Mouse (Mus musculus) right cerebral cortex, adult 2 months (tissue): ENCODE measurements around the gene Eif4g3.
"Not testable (repeated sequence)": the region's sequence is repeated elsewhere in the genome, so short reads cannot be mapped to it uniquely, and the experiment has no call there.

Experiments
- DNase-seq, 2 experiments: peaks; one replicate each; pipeline ENCODE4 v3.0.0; 2021 to 2022; ENCODE audit warnings: low spot score in 2 of 2

Gene Eif4g3

GRCm38 (mm10) chr4:138022761-138023160 lies 29.9 kb downstream of the Eif4g3 start:
- no peak for DNase-seq

- DNase-seq, result no peak
Observed at GRCm38 (mm10) chr4:138023403-138024100, 30.7 kb downstream of the Eif4g3 start.

- no peak for DNase-seq
Observed at GRCm38 (mm10) chr4:138029168-138029567, 36.3 kb downstream of the Eif4g3 start.

- DNase-seq, result no peak
Observed at GRCm38 (mm10) chr4:138031828-138032227, 39.0 kb downstream of the Eif4g3 start.

- DNase-seq, result no peak
Observed at GRCm38 (mm10) chr4:138033871-138034270, 41.0 kb downstream of the Eif4g3 start.

- DNase-seq, result no peak
Observed at GRCm38 (mm10) chr4:138035435-138036120, 42.8 kb downstream of the Eif4g3 start.

GRCm38 (mm10) chr4:138037110-138037509 lies 44.3 kb downstream of the Eif4g3 start:
- no peak for DNase-seq

GRCm38 (mm10) chr4:138037896-138038295 lies 45.1 kb downstream of the Eif4g3 start:
- DNase-seq, result no peak

GRCm38 (mm10) chr4:138038365-138039274 lies 45.8 kb downstream of the Eif4g3 start:
- DNase-seq, result no peak

GRCm38 (mm10) chr4:138039275-138039651 lies 46.4 kb downstream of the Eif4g3 start:
- no peak for DNase-seq

GRCm38 (mm10) chr4:138040589-138040988 lies 47.8 kb downstream of the Eif4g3 start:
- no peak for DNase-seq

- DNase-seq, result no peak
Observed at GRCm38 (mm10) chr4:138041566-138042256, 48.9 kb downstream of the Eif4g3 start.

GRCm38 (mm10) chr4:138042257-138042589 lies 49.4 kb downstream of the Eif4g3 start:
- no peak for DNase-seq

GRCm38 (mm10) chr4:138042625-138043024 lies 49.8 kb downstream of the Eif4g3 start:
- no peak for DNase-seq

- no peak for DNase-seq
Observed at GRCm38 (mm10) chr4:138044841-138045500, 52.1 kb downstream of the Eif4g3 start.

GRCm38 (mm10) chr4:138045809-138046208 lies 53.0 kb downstream of the Eif4g3 start:
- DNase-seq, result no peak

GRCm38 (mm10) chr4:138046371-138046770 lies 53.5 kb downstream of the Eif4g3 start:
- no peak for DNase-seq

- no peak for DNase-seq
Observed at GRCm38 (mm10) chr4:138049547-138049946, 56.7 kb downstream of the Eif4g3 start.

GRCm38 (mm10) chr4:138051488-138051887 lies 58.7 kb downstream of the Eif4g3 start:
- no peak for DNase-seq

GRCm38 (mm10) chr4:138056658-138057057 lies 63.8 kb downstream of the Eif4g3 start:
- DNase-seq, result no peak

- DNase-seq, result not testable (repeated sequence)
Observed at GRCm38 (mm10) chr4:138057196-138057754, 64.5 kb downstream of the Eif4g3 start.
